Mouse (Mus musculus) lung, embryonic 15.5 days (tissue): Measurements from ENCODE around the gene Hnrnpc. TPM values are rescaled to one million over a fixed set of nuclear protein-coding genes. Genes with fewer than 3 reads are reported as not detected.

Source experiments
- ATAC-seq: fragments of 200-750 bp; cut with Nextera tagmentation; 2 replicates; pipeline ENCODE4 v1.8.0; 2017; ENCODE audit warnings: moderate number of reproducible peaks, borderline replicate concordance; ENCODE audit not compliant: low FRiP score, low TSS enrichment; ENCODE audit errors: extremely low read depth
- H3K27ac ChIP-seq: fragments of 300-500 bp; sonication (generic); 2 replicates; pipeline ENCODE4 v1.5.1; 2015; ENCODE audit warnings: moderate library complexity, mild to moderate bottlenecking, inconsistent platforms
- H3K27me3 ChIP-seq: fragments of 300-500 bp; sonication (generic); 2 replicates; pipeline ENCODE4 v1.6.1; 2015; ENCODE audit warnings: inconsistent platforms
- H3K36me3 ChIP-seq: fragments of 300-500 bp; sonication (generic); 2 replicates; pipeline ENCODE4 v1.6.1; 2015; ENCODE audit warnings: inconsistent platforms
- H3K4me1 ChIP-seq: fragments of 300-500 bp; sonication (generic); 2 replicates; pipeline ENCODE4 v1.6.1; 2015; ENCODE audit warnings: inconsistent platforms
- H3K4me2 ChIP-seq: fragments of 300-500 bp; sonication (generic); 2 replicates; pipeline ENCODE4 v1.6.1; 2015; ENCODE audit warnings: inconsistent platforms, mild to moderate bottlenecking, moderate library complexity
- H3K4me3 ChIP-seq: fragments of 300-500 bp; sonication (generic); 2 replicates; pipeline ENCODE4 v1.5.1; 2015; ENCODE audit warnings: mild to moderate bottlenecking, inconsistent platforms
- H3K9ac ChIP-seq: fragments of 300-500 bp; sonication (generic); 2 replicates; pipeline ENCODE4 v1.6.1; 2015; ENCODE audit warnings: inconsistent platforms
- H3K9me3 ChIP-seq: fragments of 300-500 bp; sonication (generic); 2 replicates; pipeline ENCODE4 v1.6.1; 2016; ENCODE audit warnings: inconsistent platforms
- WGBS: fragments of 180-500 bp; shearing (Covaris S2); methylation state at CpG from one replicate; pipeline ENCODE4 v1.1.7; 2015; 5-methylcytosine and 5-hydroxymethylcytosine counted together
- polyA plus RNA-seq: library from polyadenylated mRNA; unstranded; fragments of >200 nt; fragmentation: Nextera tagmentation; extraction: Ambion mirVana; gene quantifications from 2 replicates; pipeline ENCODE4 v1.2.1, GENCODE M21; 2015

Hnrnpc gene
- polyA plus RNA-seq: 645 and 674 TPM in 2 replicates

GRCm38 (mm10) chr14:52103856-52104676 lies at the start of gene Hnrnpc:
TSS of gene Hnrnpc (minus strand) at chr14:52104028.
- peak; percentile 98 for ATAC-seq

GRCm38 (mm10) chr14:52152613-52153012 lies 48.8 kb upstream of the Hnrnpc start:
- no peak overlapping the region for H3K27ac ChIP-seq
- no peak overlapping the region for H3K9ac ChIP-seq
- H3K9me3 ChIP-seq: no peaks in the 10 kb centered on the region
- no peak for ATAC-seq
- H3K4me3 ChIP-seq: no peak overlapping the region
- 40% methylated on average over 3 of the region's 3 CpGs for WGBS
- H3K4me1 ChIP-seq: no peaks in the 10 kb centered on the region
- no peaks in the 10 kb centered on the region for H3K27me3 ChIP-seq
- no peaks in the 10 kb centered on the region for H3K36me3 ChIP-seq
- no peak overlapping the region for H3K4me2 ChIP-seq

More at GRCm38 (mm10) chr14:52103856-52104676, at the start of gene Hnrnpc:
- Histone ChIP-seq H3K4me3 (peak within 1 kb of the TSS; percentile 57), H3K4me1 (peaks cover 44% of the 10 kb centered on the region), H3K36me3 (no peaks in the 10 kb centered on the region; the same call in 1 of the 2 replicates), H3K27me3 (no peaks in the 10 kb centered on the region), H3K4me2 (peak within 1 kb of the TSS; percentile 72), H3K27ac (peak within 1 kb of the TSS; percentile 90), H3K9ac (peak within 1 kb of the TSS; percentile 80), H3K9me3 (no peaks in the 10 kb centered on the region)
- under 1% methylated on average over 48 of the region's 50 CpGs for WGBS

- no peaks in the 10 kb centered on the region for H3K36me3 ChIP-seq
- H3K27me3 ChIP-seq: no peaks in the 10 kb centered on the region
- no peak for ATAC-seq
- 30% methylated on average over 7 of the region's 7 CpGs for WGBS
- no peak overlapping the region for H3K4me3 ChIP-seq
- no peak overlapping the region for H3K4me2 ChIP-seq
- H3K27ac ChIP-seq: no peak overlapping the region
- H3K4me1 ChIP-seq: no peaks in the 10 kb centered on the region
- no peak overlapping the region for H3K9ac ChIP-seq
- H3K9me3 ChIP-seq: no peaks in the 10 kb centered on the region
Measured at GRCm38 (mm10) chr14:52152179-52152578, 48.4 kb upstream of the Hnrnpc start.

- WGBS: 67% methylated on average over 4 of the region's 4 CpGs
Measured at GRCm38 (mm10) chr14:52149888-52150287, 46.1 kb upstream of the Hnrnpc start.

GRCm38 (mm10) chr14:52146540-52146939 lies 42.7 kb upstream of the Hnrnpc start:
- H3K9ac ChIP-seq: no peak overlapping the region
- no peaks in the 10 kb centered on the region for H3K9me3 ChIP-seq
- H3K36me3 ChIP-seq: no peaks in the 10 kb centered on the region
- no peak overlapping the region for H3K4me3 ChIP-seq
- 61% methylated on average over 4 of the region's 4 CpGs for WGBS
- no peak for ATAC-seq
- no peak overlapping the region for H3K4me2 ChIP-seq
- peaks cover 4% of the 10 kb centered on the region; the same call in 1 of the 2 replicates for H3K4me1 ChIP-seq
- H3K27me3 ChIP-seq: no peaks in the 10 kb centered on the region
- no peak overlapping the region for H3K27ac ChIP-seq

More at GRCm38 (mm10) chr14:52149888-52150287, 46.1 kb upstream of the Hnrnpc start:
- no peaks in the 10 kb centered on the region for H3K27me3 ChIP-seq
- H3K4me1 ChIP-seq: no peaks in the 10 kb centered on the region
- no peak overlapping the region for H3K9ac ChIP-seq
- ATAC-seq: no peak
- H3K9me3 ChIP-seq: no peaks in the 10 kb centered on the region
- no peaks in the 10 kb centered on the region for H3K36me3 ChIP-seq
- no peak overlapping the region for H3K4me3 ChIP-seq
- H3K4me2 ChIP-seq: no peak overlapping the region
- H3K27ac ChIP-seq: no peak overlapping the region

- no peak overlapping the region for H3K4me2 ChIP-seq
- no peaks in the 10 kb centered on the region for H3K27me3 ChIP-seq
- no peak overlapping the region for H3K27ac ChIP-seq
- H3K9ac ChIP-seq: no peak overlapping the region
- H3K4me3 ChIP-seq: no peak overlapping the region
- WGBS: 73% methylated on average over 4 of the region's 4 CpGs
- no peaks in the 10 kb centered on the region for H3K9me3 ChIP-seq
- peaks cover 17% of the 10 kb centered on the region for H3K4me1 ChIP-seq
- no peaks in the 10 kb centered on the region for H3K36me3 ChIP-seq
- no peak for ATAC-seq
Measured at GRCm38 (mm10) chr14:52144165-52144564, 40.3 kb upstream of the Hnrnpc start.

- Histone ChIP-seq H3K36me3 (no peaks in the 10 kb centered on the region), H3K4me3 (no peak overlapping the region), H3K27me3 (no peaks in the 10 kb centered on the region), H3K9me3 (no peaks in the 10 kb centered on the region), H3K4me2 (peak overlapping the region; percentile 44), H3K4me1 (peaks cover 17% of the 10 kb centered on the region), H3K9ac (no peak overlapping the region), H3K27ac (peak overlapping the region; percentile 6; the same call in 1 of the 2 replicates)
- WGBS: 49% methylated on average over 16 of the region's 16 CpGs
- peak; percentile 80 for ATAC-seq
Measured at GRCm38 (mm10) chr14:52141445-52142127, 37.8 kb upstream of the Hnrnpc start.

GRCm38 (mm10) chr14:52140577-52141444 lies 37.0 kb upstream of the Hnrnpc start:
- WGBS: 32% methylated on average over 19 of the region's 19 CpGs
- Histone ChIP-seq H3K4me1 (peaks cover 17% of the 10 kb centered on the region), H3K27me3 (no peaks in the 10 kb centered on the region), H3K4me3 (peak overlapping the region; percentile 10), H3K4me2 (peak overlapping the region; percentile 44), H3K36me3 (no peaks in the 10 kb centered on the region), H3K9ac (no peak overlapping the region), H3K9me3 (no peaks in the 10 kb centered on the region), H3K27ac (no peak overlapping the region)
- no peak for ATAC-seq

GRCm38 (mm10) chr14:52133584-52133983 lies 29.8 kb upstream of the Hnrnpc start:
- H3K4me2 ChIP-seq: no peak overlapping the region
- H3K4me3 ChIP-seq: no peak overlapping the region
- no peaks in the 10 kb centered on the region for H3K4me1 ChIP-seq
- no peak overlapping the region for H3K9ac ChIP-seq
- 65% methylated on average over 5 of the region's 5 CpGs for WGBS
- H3K27me3 ChIP-seq: no peaks in the 10 kb centered on the region
- H3K27ac ChIP-seq: no peak overlapping the region
- ATAC-seq: no peak
- H3K9me3 ChIP-seq: no peaks in the 10 kb centered on the region
- H3K36me3 ChIP-seq: no peaks in the 10 kb centered on the region

GRCm38 (mm10) chr14:52124636-52125035 lies 20.8 kb upstream of the Hnrnpc start:
- 94% methylated on average over 3 of the region's 3 CpGs for WGBS

GRCm38 (mm10) chr14:52123918-52124317 lies 20.1 kb upstream of the Hnrnpc start:
- Histone ChIP-seq H3K36me3 (no peaks in the 10 kb centered on the region), H3K27ac (no peak overlapping the region), H3K27me3 (0 out of 2 replicates have a peak, but pooled peaks cover 6% of the 10 kb centered on the region), H3K4me1 (peaks cover 9% of the 10 kb centered on the region), H3K4me2 (no peak overlapping the region), H3K9ac (no peak overlapping the region), H3K9me3 (no peaks in the 10 kb centered on the region), H3K4me3 (no peak overlapping the region)
- no peak for ATAC-seq
- WGBS: 18% methylated on average over 4 of the region's 4 CpGs

More at GRCm38 (mm10) chr14:52124636-52125035, 20.8 kb upstream of the Hnrnpc start:
- Histone ChIP-seq H3K4me1 (peaks cover 6% of the 10 kb centered on the region), H3K4me2 (no peak overlapping the region), H3K9me3 (no peaks in the 10 kb centered on the region), H3K4me3 (no peak overlapping the region), H3K27me3 (0 out of 2 replicates have a peak, but pooled peaks cover 6% of the 10 kb centered on the region), H3K9ac (no peak overlapping the region), H3K27ac (no peak overlapping the region), H3K36me3 (no peaks in the 10 kb centered on the region)
- no peak for ATAC-seq
